Mouse (Mus musculus) frontal cortex, adult 2 months (tissue): ENCODE data around the gene Fxyd7. TPM values are rescaled to one million over a fixed set of nuclear protein-coding genes. Genes with fewer than 3 reads are reported as not detected.

Experiments
- DNase-seq, 2 experiments: peaks; one replicate each; pipeline ENCODE4 v3.0.0; 2022; ENCODE audit warnings: low spot score in 1 of 2; ENCODE audit errors: extremely low spot score in 1 of 2
- polyA plus RNA-seq: library from polyadenylated mRNA; depleted of rRNA; stranded (reverse); fragments of >200 nt; gene quantifications from 2 replicates; pipeline ENCODE4 v1.2.3, GENCODE M21; 2012

The Fxyd7 gene
- polyA plus RNA-seq, 1 experiment = 188 TPM

GRCm38 (mm10) chr7:31077885-31078445 lies 26.7 kb upstream of the Fxyd7 start:
- DNase-seq = peak in 1 of 2 experiments; percentile 86

GRCm38 (mm10) chr7:31077470-31077869 lies 26.2 kb upstream of the Fxyd7 start:
- DNase-seq = peak in 1 of 2 experiments; percentile 62

GRCm38 (mm10) chr7:31076492-31076891 lies 25.2 kb upstream of the Fxyd7 start, which contains the start of gene Fxyd3:
Fxyd3 (minus strand) TSS chr7:31076704.
- no peak for DNase-seq

GRCm38 (mm10) chr7:31074713-31075069 lies 23.4 kb upstream of the Fxyd7 start:
- DNase-seq = no peak

GRCm38 (mm10) chr7:31074061-31074712 lies 22.9 kb upstream of the Fxyd7 start:
- DNase-seq = peak in 1 of 2 experiments; percentile 49

- no peak for DNase-seq
These were observed 22.3 kb upstream of the Fxyd7 start for GRCm38 (mm10) chr7:31073546-31073945.

- DNase-seq = no peak
These were observed 21.1 kb upstream of the Fxyd7 start for GRCm38 (mm10) chr7:31072326-31072725.

GRCm38 (mm10) chr7:31070324-31070723 lies 19.1 kb upstream of the Fxyd7 start:
- no peak for DNase-seq

GRCm38 (mm10) chr7:31069491-31069890 lies 18.2 kb upstream of the Fxyd7 start:
- DNase-seq = no peak

- peak in 1 of 2 experiments; percentile 51 for DNase-seq
These were observed 16.6 kb upstream of the Fxyd7 start for GRCm38 (mm10) chr7:31067836-31068235.

- DNase-seq = no peak
These were observed 11.8 kb upstream of the Fxyd7 start for GRCm38 (mm10) chr7:31063074-31063560.

- DNase-seq = no peak
These were observed 9.3 kb upstream of the Fxyd7 start for GRCm38 (mm10) chr7:31060621-31061010.

- DNase-seq = no peak
These were observed 8.8 kb upstream of the Fxyd7 start for GRCm38 (mm10) chr7:31059919-31060620.

- peak; percentile 70 to 89 for DNase-seq
These were observed 7.8 kb upstream of the Fxyd7 start, which contains the start of gene Lgi4 for GRCm38 (mm10) chr7:31059108-31059507. Lgi4 (plus strand) TSS chr7:31059342.

GRCm38 (mm10) chr7:31058211-31058610 lies 6.9 kb upstream of the Fxyd7 start:
- DNase-seq = no peak

GRCm38 (mm10) chr7:31057730-31058129 lies 6.5 kb upstream of the Fxyd7 start:
- DNase-seq = no peak

- DNase-seq = no peak
These were observed 5.8 kb upstream of the Fxyd7 start, which contains the start of gene Fxyd1 for GRCm38 (mm10) chr7:31057071-31057470. Fxyd1 (minus strand) TSS chr7:31057199.

GRCm38 (mm10) chr7:31056448-31056847 lies 5.2 kb upstream of the Fxyd7 start:
- no peak for DNase-seq

- no peak for DNase-seq
These were observed 4.6 kb upstream of the Fxyd7 start for GRCm38 (mm10) chr7:31055883-31056282.

- peak in 1 of 2 experiments; percentile 29 for DNase-seq
These were observed 4.1 kb upstream of the Fxyd7 start for GRCm38 (mm10) chr7:31055354-31055824.

GRCm38 (mm10) chr7:31054661-31055320 lies 3.5 kb upstream of the Fxyd7 start:
- no peak for DNase-seq
